Mouse (Mus musculus) ES-Bruce4 (cell line): Measurements from ENCODE around the gene Pakap.

ENCODE experiments used
- CTCF ChIP-seq: IDR thresholded peaks from one replicate; pipeline ENCODE4 v1.8.1; 2011; ENCODE audit warnings: low read depth, low read length
- EP300 ChIP-seq: IDR thresholded peaks from 2 replicates; pipeline ENCODE4 v1.6.1; 2011; ENCODE audit warnings: low read depth, low read length; ENCODE audit not compliant: insufficient read depth
- POLR2A ChIP-seq: IDR thresholded peaks from one replicate; pipeline ENCODE4 v1.8.1; 2011; ENCODE audit warnings: low read length; ENCODE audit not compliant: insufficient read depth

DNA sequence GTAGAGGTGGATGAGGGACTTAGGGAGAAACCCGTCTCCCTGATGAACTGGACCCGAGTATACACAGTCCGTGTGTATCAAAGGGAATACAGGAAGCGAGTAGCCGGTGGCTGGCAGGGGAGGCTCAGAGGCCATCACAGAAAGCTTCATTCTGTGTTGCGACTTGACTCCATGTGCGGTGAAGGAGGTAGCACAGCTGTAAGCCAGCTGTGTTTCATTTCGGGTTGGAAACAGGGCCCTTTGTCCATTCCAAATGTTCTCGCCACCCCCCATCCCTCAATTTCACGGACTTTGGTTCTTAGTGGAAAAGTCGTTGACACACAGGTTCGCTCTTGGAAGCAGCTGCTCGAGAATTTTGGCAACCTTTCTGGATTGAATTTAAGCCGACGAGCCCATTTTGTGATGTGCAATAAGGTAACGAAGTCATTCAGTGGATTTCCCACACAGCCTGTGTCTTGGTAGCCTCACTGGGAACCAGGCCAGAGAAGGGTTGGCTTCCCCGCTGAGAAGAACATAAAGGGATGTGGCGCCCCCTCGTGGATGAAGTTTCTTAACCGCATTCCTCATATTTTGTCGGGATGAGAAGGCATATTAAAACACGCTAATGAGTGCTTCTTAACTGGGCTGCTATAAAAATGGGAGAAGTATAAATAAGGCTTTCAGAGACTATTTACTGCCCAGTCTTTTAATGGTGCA is 39.4 kb downstream of the Pakap start:
- TF ChIP-seq EP300 (no peak), CTCF (peak; percentile 62), POLR2A (no peak)
